Mouse (Mus musculus): Measurements from ENCODE around the gene Immp2l.

The Immp2l gene

GRCm38 (mm10) chr12:41557832-41558231 is 533.9 kb downstream of the Immp2l start:
- no peak for DNase-seq

GRCm38 (mm10) chr12:41558956-41559735 is 535.3 kb downstream of the Immp2l start:
- DNase-seq: no peak

- peak in 1 of 2 experiments; percentile 3 for DNase-seq
Measured at GRCm38 (mm10) chr12:41565540-41566432, 541.9 kb downstream of the Immp2l start.

GRCm38 (mm10) chr12:41566433-41566794 is 542.5 kb downstream of the Immp2l start:
- DNase-seq: no peak

GRCm38 (mm10) chr12:41573754-41574153 is 549.9 kb downstream of the Immp2l start:
- DNase-seq: no peak

GRCm38 (mm10) chr12:41575221-41575620 is 551.3 kb downstream of the Immp2l start:
- DNase-seq: no peak

GRCm38 (mm10) chr12:41593401-41593800 is 569.5 kb downstream of the Immp2l start:
- peak; percentile 53 to 74 for DNase-seq

- DNase-seq: peak in 1 of 2 experiments; percentile 13
Measured at GRCm38 (mm10) chr12:41594037-41594436, 570.1 kb downstream of the Immp2l start.

- DNase-seq: peak; percentile 38 to 62
Measured at GRCm38 (mm10) chr12:41615271-41615670, 591.4 kb downstream of the Immp2l start.

GRCm38 (mm10) chr12:41621341-41621740 is 597.5 kb downstream of the Immp2l start:
- no peak for DNase-seq

GRCm38 (mm10) chr12:41643262-41643661 is 619.4 kb downstream of the Immp2l start:
- no peak for DNase-seq

GRCm38 (mm10) chr12:41644802-41645551 is 621.1 kb downstream of the Immp2l start:
- DNase-seq: peak in 1 of 2 experiments; percentile 3

- peak in 1 of 2 experiments; percentile 10 for DNase-seq
Measured at GRCm38 (mm10) chr12:41646956-41647575, 623.2 kb downstream of the Immp2l start.

GRCm38 (mm10) chr12:41647675-41648074 is 623.8 kb downstream of the Immp2l start:
- no peak for DNase-seq

GRCm38 (mm10) chr12:41649826-41650541 is 626.1 kb downstream of the Immp2l start:
- no peak for DNase-seq

GRCm38 (mm10) chr12:41668280-41668679 is 644.4 kb downstream of the Immp2l start:
- DNase-seq: no peak

- DNase-seq: no peak
Measured at GRCm38 (mm10) chr12:41669481-41669880, 645.6 kb downstream of the Immp2l start.

- DNase-seq: no peak
Measured at GRCm38 (mm10) chr12:41674861-41675260, 651.0 kb downstream of the Immp2l start.

GRCm38 (mm10) chr12:41680141-41680540 is 656.3 kb downstream of the Immp2l start:
- DNase-seq: peak; percentile 33 to 39

GRCm38 (mm10) chr12:41682141-41682540 is 658.3 kb downstream of the Immp2l start:
- DNase-seq: no peak

GRCm38 (mm10) chr12:41689809-41690208 is 665.9 kb downstream of the Immp2l start:
- no peak for DNase-seq

GRCm38 (mm10) chr12:41710608-41711007 is 686.7 kb downstream of the Immp2l start:
- peak; percentile 51 to 76 for DNase-seq

Data from cerebellum, postnatal 14 days (tissue).